Comparison of ENCODE assay signal across 12 mouse cellular contexts in the genomic region with DNA sequence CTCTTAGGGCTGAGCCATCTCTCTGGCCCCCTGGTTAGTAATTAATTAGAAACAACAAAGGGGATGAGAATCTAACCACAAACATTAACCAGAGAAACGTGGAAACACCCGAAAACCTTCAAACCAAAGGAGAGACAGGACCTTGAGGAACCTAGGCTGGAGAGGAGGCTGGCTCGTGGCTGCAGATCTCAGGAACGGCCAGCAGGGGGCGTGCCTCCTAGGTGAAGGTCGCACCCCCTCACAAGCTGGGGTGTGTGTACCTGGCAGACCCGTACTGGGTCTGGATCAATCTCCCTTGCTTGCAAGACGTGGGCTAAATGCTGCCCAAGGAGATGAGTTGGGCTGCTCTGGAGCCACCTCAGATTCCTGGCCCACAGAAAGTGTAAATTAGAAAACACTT. TPM values are rescaled to one million over a fixed set of nuclear protein-coding genes. Genes with fewer than 3 reads are reported as not detected.
DNase-seq lines count a peak whose midpoint lies in the region; ATAC-seq and TF ChIP-seq lines count a peak whose summit lies in the region.
"Had no signal": no experiment of that assay in that cellular context is flagged by ENCODE, and none has a peak within 500 bp of the region (broad histone marks: within the 10 kb centered on the region; RNA-seq: fewer than 3 reads in every experiment).

No protein-coding gene starts in this region.

- TF ChIP-seq POLR2A in heart, adult 2 months (IDR thresholded peaks at IDR 0.05; ENCODE audit: insufficient read depth, low read depth, low read length) = no peak
- no peak for TF ChIP-seq POLR2A in spleen, adult 2 months (IDR thresholded peaks at IDR 0.05; ENCODE audit: low read depth, low read length)

- H3K79me2 ChIP-seq in heart, adult 2 months (replicated peaks; ENCODE audit: control insufficient read depth, insufficient read depth, low read length) = no peaks in the 10 kb centered on the region

- WGBS in heart, adult 2 months = 35% methylated on average over 8 of the region's 8 CpGs
- WGBS in heart, embryonic 10.5 days = 25% methylated on average over 8 of the region's 8 CpGs
- 43% methylated on average over 8 of the region's 8 CpGs for WGBS in spleen, adult 2 months

- no peak overlapping the region for H3K9ac ChIP-seq in heart, adult 2 months (ENCODE audit: low read depth, low read length)
- H3K9ac ChIP-seq: limb, embryonic 15.5 days had no signal

- TF ChIP-seq CTCF in heart, adult 2 months (IDR thresholded peaks at IDR 0.05) = peak; percentile 56
- TF ChIP-seq CTCF in spleen, adult 2 months (IDR thresholded peaks at IDR 0.05; ENCODE audit: extremely low read depth, insufficient read depth, insufficient read length, insufficient replicate concordance) = peak; percentile 56; the same call in 1 of the 2 replicates

- no peaks in the 10 kb centered on the region for H3K4me1 ChIP-seq in heart, adult 2 months (ENCODE audit: control insufficient read depth, insufficient read depth, low read length)
- H3K4me1 ChIP-seq in heart, embryonic 10.5 days = peaks cover 5% of the 10 kb centered on the region; the same call in 1 of the 2 replicates
- peaks cover 4% of the 10 kb centered on the region; the same call in 1 of the 2 replicates for H3K4me1 ChIP-seq in spleen, adult 2 months (ENCODE audit: control insufficient read depth, insufficient read depth, insufficient read length)
- H3K4me1 ChIP-seq: limb, embryonic 15.5 days had no signal

- no peak overlapping the region for H3K4me3 ChIP-seq in heart, adult 2 months
- H3K4me3 ChIP-seq in heart, embryonic 10.5 days = no peak overlapping the region
- no peak overlapping the region for H3K4me3 ChIP-seq in spleen, adult 2 months (ENCODE audit: extremely low read depth, insufficient read depth, insufficient read length)
- H3K4me3 ChIP-seq: limb, embryonic 15.5 days; myocyte had no signal

- no peak overlapping the region for H3K27ac ChIP-seq in heart, adult 2 months
- no peak overlapping the region for H3K27ac ChIP-seq in heart, embryonic 10.5 days
- H3K27ac ChIP-seq in spleen, adult 2 months (ENCODE audit: insufficient read depth, low read length) = no peak overlapping the region
- H3K27ac ChIP-seq: limb, embryonic 15.5 days had no signal

- H3K9me3 ChIP-seq in heart, embryonic 10.5 days = no peaks in the 10 kb centered on the region
- H3K9me3 ChIP-seq: limb, embryonic 15.5 days had no signal

- intact Hi-C loops in heart, adult 2 months (cut with DNase I) = no loop called here

- peak; percentile 51; the same call in 1 of the 2 replicates for ATAC-seq in erythroblast, adult 5-6 weeks (replicated peaks; ENCODE audit: low FRiP score, poor library complexity, severe bottlenecking)
- ATAC-seq: intestine, embryonic 16.5 days had no signal

- H3K36me3 ChIP-seq in heart, adult 2 months (ENCODE audit: control insufficient read depth, insufficient read depth, low read length) = no peaks in the 10 kb centered on the region
- no peaks in the 10 kb centered on the region for H3K36me3 ChIP-seq in heart, embryonic 10.5 days
- H3K36me3 ChIP-seq in spleen, adult 2 months (ENCODE audit: control insufficient read depth, insufficient read depth, low read length) = no peaks in the 10 kb centered on the region
- H3K36me3 ChIP-seq: limb, embryonic 15.5 days had no signal

- TF ChIP-seq EP300 in heart, adult 2 months (IDR thresholded peaks at IDR 0.05; ENCODE audit: insufficient read depth, low read depth, low read length) = no peak

- no peaks in the 10 kb centered on the region for H3K27me3 ChIP-seq in heart, adult 2 months (ENCODE audit: control insufficient read depth, insufficient read depth, low read length)
- no peaks in the 10 kb centered on the region for H3K27me3 ChIP-seq in heart, embryonic 10.5 days (ENCODE audit: insufficient read depth, poor library complexity, severe bottlenecking)
- no peaks in the 10 kb centered on the region for H3K27me3 ChIP-seq in spleen, adult 2 months (ENCODE audit: control insufficient read depth, insufficient read depth, low read length)
- H3K27me3 ChIP-seq: limb, embryonic 15.5 days had no signal

- DNase-seq in heart, adult 2 months = no peak
- DNase-seq in heart, embryonic 10.5 days (ENCODE audit: low spot score) = no peak
- peak in 1 of 2 experiments; percentile 16 for DNase-seq in spleen, adult 2 months (ENCODE audit: low read depth in 1 of 2, low spot score in 2 of 2)
- DNase-seq in spleen, adult 12 weeks (ENCODE audit: low spot score) = no peak
- peak; percentile 65 for DNase-seq in testis, postnatal 10 days (ENCODE audit: low spot score)
- no peak for DNase-seq in adrenal gland, adult (ENCODE audit: inconsistent age in 2 of 2, low spot score in 1 of 2)
- DNase-seq in cerebellum, adult 18-20 months = no peak
- DNase-seq: cerebellum, adult 11 months had no signal

RNA-seq across cellular contexts. Expression of a gene that starts 6.9 kb away (rescaled TPM):
- total RNA-seq in heart, adult 2 months (2021) = 1 to 10 TPM; 1.9 to 3.0 TPM
- 1.9 and 2.7 TPM in 2 replicates for polyA plus RNA-seq in heart, adult 2 months (2012; rRNA removed)
- 1.7 and 2.0 TPM in 2 replicates for polyA plus RNA-seq in heart, embryonic 10.5 days (2016; fragmentation: Nextera tagmentation; extraction: Ambion mirVana)
- polyA plus RNA-seq in spleen, adult 2 months (2012; rRNA removed) = 0.91 and 1.8 TPM in 2 replicates
- 1.3 TPM in 1 of 2 replicates, not detected in the other for total RNA-seq in erythroblast, adult 5-6 weeks (2015; ENCODE audit: low replicate concordance)
- not detected in 2 replicates for total RNA-seq in erythroblast, adult 5-6 weeks (2017; ENCODE audit: low replicate concordance)

RNA-seq across cellular contexts. Expression of a gene that starts 19.3 kb away (rescaled TPM):
- total RNA-seq in heart, adult 2 months (2021) = 10 to 100 TPM; 61.1 to 62.9 TPM
- polyA plus RNA-seq in heart, adult 2 months (2012; rRNA removed) = 19.5 and 35.7 TPM in 2 replicates
- 431 and 488 TPM in 2 replicates for polyA plus RNA-seq in heart, embryonic 10.5 days (2016; fragmentation: Nextera tagmentation; extraction: Ambion mirVana)
- polyA plus RNA-seq in spleen, adult 2 months (2012; rRNA removed) = 16.0 and 16.1 TPM in 2 replicates
- 125 and 127 TPM in 2 replicates for total RNA-seq in erythroblast, adult 5-6 weeks (2015; ENCODE audit: low replicate concordance)
- 63.3 and 88.5 TPM in 2 replicates for total RNA-seq in erythroblast, adult 5-6 weeks (2017; ENCODE audit: low replicate concordance)

Comparison
In these comparisons a context has a peak if more than half of its experiments do, and no peak if none do; other contexts are left out.
1. RNA of a gene that starts 19.3 kb away (polyA plus RNA-seq): 431 to 488 TPM in heart, embryonic 10.5 days; 19.5 to 35.7 TPM in heart, adult 2 months and 16.0 to 16.1 TPM in spleen, adult 2 months; every median in the first group is over 10 times any median in the second.